Mouse (Mus musculus): Measurements from ENCODE around the gene Cyp2c68.

- TF ChIP-seq POLR2A (IDR thresholded peaks at IDR 0.05; ENCODE audit: borderline replicate concordance, insufficient read depth, low read length) (no peak), CTCF (IDR thresholded peaks at IDR 0.05; ENCODE audit: borderline replicate concordance, insufficient read depth, low read depth, low read length) (no peak)
These were observed 88.5 kb downstream of the Cyp2c68 start for GRCm38 (mm10) chr19:39652381-39652780.
